Mouse (Mus musculus) layer of hippocampus, adult 18-20 months (tissue): ENCODE measurements around the gene Trove2. TPM values are rescaled to one million over a fixed set of nuclear protein-coding genes. Genes with fewer than 3 reads are reported as not detected.
"Not testable (repeated sequence)": the region's sequence is repeated elsewhere in the genome, so short reads cannot be mapped to it uniquely, and the experiment has no call there.

Source experiments
- DNase-seq, 2 experiments: peaks; one replicate each; pipeline ENCODE4 v3.0.0; 2022; ENCODE audit warnings: low spot score in 2 of 2
- total RNA-seq, 2 experiments: library from RNA; stranded (reverse); gene quantifications; 2 replicates each; pipeline ENCODE4 v1.2.3; 2021

Gene Trove2
- total RNA-seq, 2 experiments from 2014 or later = 29.2 to 29.9 TPM

- DNase-seq = peak; percentile 81 to 88
These were observed 37.2 kb downstream of the Trove2 start for GRCm38 (mm10) chr1:143739361-143740350.

GRCm38 (mm10) chr1:143738811-143739210 is 38.1 kb downstream of the Trove2 start:
- no peak for DNase-seq

GRCm38 (mm10) chr1:143733914-143734410 is 42.9 kb downstream of the Trove2 start:
- DNase-seq = no peak

- DNase-seq = no peak
These were observed 45.2 kb downstream of the Trove2 start for GRCm38 (mm10) chr1:143731691-143732090.

GRCm38 (mm10) chr1:143730899-143731298 is 46.0 kb downstream of the Trove2 start:
- DNase-seq = no peak

GRCm38 (mm10) chr1:143727701-143728445 is 49.0 kb downstream of the Trove2 start:
- DNase-seq = no peak

GRCm38 (mm10) chr1:143724456-143725064 is 52.3 kb downstream of the Trove2 start:
- no peak for DNase-seq

GRCm38 (mm10) chr1:143716038-143716437 is 60.8 kb downstream of the Trove2 start, which contains the start of gene Glrx2:
Gene Glrx2, plus strand, starts transcription at chr1:143716338.
- not testable (repeated sequence) for DNase-seq

- no peak for DNase-seq
These were observed 66.3 kb downstream of the Trove2 start for GRCm38 (mm10) chr1:143710627-143710976.

GRCm38 (mm10) chr1:143709966-143710626 is 66.8 kb downstream of the Trove2 start:
- DNase-seq = no peak

GRCm38 (mm10) chr1:143708361-143708760 is 68.5 kb downstream of the Trove2 start:
- no peak for DNase-seq

- no peak for DNase-seq
These were observed 69.9 kb downstream of the Trove2 start for GRCm38 (mm10) chr1:143707006-143707405.

GRCm38 (mm10) chr1:143702741-143703262 is 74.1 kb downstream of the Trove2 start, which contains the start of gene Cdc73:
Gene Cdc73, minus strand, starts transcription at chr1:143702893.
- peak; percentile 85 to 96 for DNase-seq

- DNase-seq = no peak
These were observed 74.6 kb downstream of the Trove2 start for GRCm38 (mm10) chr1:143702141-143702740.

GRCm38 (mm10) chr1:143701736-143702135 is 75.1 kb downstream of the Trove2 start:
- no peak for DNase-seq

Other genes with a start within 250 kb of the Trove2 start
- gene B3galt2, start 136.4 kb downstream of the Trove2 start, total RNA-seq = 10 to 100 TPM; 18.4 to 21.1 TPM
- gene Cdc73, start 74.2 kb downstream of the Trove2 start, total RNA-seq = 10 to 100 TPM; 77.4 to 77.8 TPM
- 100 to 1,000 TPM; 114 to 120 TPM for gene Glrx2, start 60.7 kb downstream of the Trove2 start, total RNA-seq
- 10 to 100 TPM; 36.9 to 38.6 TPM for gene Uchl5, start 204 bp upstream of the Trove2 start, total RNA-seq
- gene Rgs2, start 227.1 kb upstream of the Trove2 start, total RNA-seq = 10 to 100 TPM; 44.3 to 45.6 TPM